Mouse (Mus musculus) inflammation-experienced regulatory T-cells (primary cell): Measurements from ENCODE around the gene Cwc25. TPM values are rescaled to one million over a fixed set of nuclear protein-coding genes. Genes with fewer than 3 reads are reported as not detected.

Experiments
- polyA plus RNA-seq, 2 experiments: library from polyadenylated mRNA; unstranded; fragments of 100-300 nt; shearing (Covaris generic); gene quantifications; one replicate each; pipeline ENCODE4 v1.2.1; 2017

Gene Cwc25
- 10 to 100 TPM; 26.5 to 31.5 TPM for polyA plus RNA-seq

GRCm38 (mm10) chr11:97766154-97766881 lies at the start of gene Cwc25:
TSS of gene Cwc25 (minus strand) at chr11:97766556.

GRCm38 (mm10) chr11:97798782-97799145 lies 32.4 kb upstream of the Cwc25 start, which contains the start of gene Lasp1:
TSS of gene Lasp1 (plus strand) at chr11:97799000.

GRCm38 (mm10) chr11:97781832-97782563 lies 15.6 kb upstream of the Cwc25 start, which contains the start of gene Rpl23:
TSS of gene Rpl23 (minus strand) at chr11:97782437.

GRCm38 (mm10) chr11:97775808-97776496 lies 9.6 kb upstream of the Cwc25 start, which contains the start of gene 1700001P01Rik:
TSS of gene 1700001P01Rik (minus strand) at chr11:97775918.

GRCm38 (mm10) chr11:97744063-97744717 lies 22.2 kb downstream of the Cwc25 start, which contains the start of gene Pip4k2b:
TSS of gene Pip4k2b (minus strand) at chr11:97744704.

GRCm38 (mm10) chr11:97703039-97703826 lies 63.1 kb downstream of the Cwc25 start, which contains the start of gene Psmb3:
TSS of gene Psmb3 (plus strand) at chr11:97703399.

GRCm38 (mm10) chr11:97700003-97700745 lies 66.2 kb downstream of the Cwc25 start, which contains the start of gene Pcgf2:
TSS of gene Pcgf2 (minus strand) at chr11:97700497.

Other genes with a start within 250 kb of the Cwc25 start
- gene Srcin1, start 190.4 kb downstream of the Cwc25 start, polyA plus RNA-seq = under 1 TPM; 0.02 to 0.53 TPM
- 10 to 100 TPM in 1 of 2 experiments, 1 to 10 TPM in 1; 6.1 to 11.7 TPM for gene Epop, start 136.9 kb downstream of the Cwc25 start, polyA plus RNA-seq
- 10 to 100 TPM; 10.0 to 13.1 TPM for gene Mllt6, start 103.1 kb downstream of the Cwc25 start, polyA plus RNA-seq
- 10 to 100 TPM; 66.8 to 70.0 TPM for gene Cisd3, start 80.7 kb downstream of the Cwc25 start, polyA plus RNA-seq
- 1 to 10 TPM; 2.3 to 2.8 TPM for gene Pcgf2, start 66.1 kb downstream of the Cwc25 start, polyA plus RNA-seq
- gene Psmb3, start 63.2 kb downstream of the Cwc25 start, polyA plus RNA-seq = 100 to 1,000 TPM; 383 to 412 TPM
- gene Pip4k2b, start 21.9 kb downstream of the Cwc25 start, polyA plus RNA-seq = 1 to 10 TPM; 2.4 to 2.9 TPM
- not detected for gene 1700001P01Rik, start 9.4 kb upstream of the Cwc25 start, polyA plus RNA-seq
- 100 to 1,000 TPM; 323 to 371 TPM for gene Rpl23, start 15.9 kb upstream of the Cwc25 start, polyA plus RNA-seq
- gene Lasp1, start 32.4 kb upstream of the Cwc25 start, polyA plus RNA-seq = 100 to 1,000 TPM; 175 to 203 TPM
- gene B230217C12Rik, start 74.2 kb upstream of the Cwc25 start, polyA plus RNA-seq = 1 to 10 TPM in 1 of 2 experiments, under 1 TPM in 1; 0.91 to 1.3 TPM
- 1 to 10 TPM in 1 of 2 experiments, under 1 TPM in 1; 0.76 to 1.6 TPM for gene Fbxo47, start 117.6 kb upstream of the Cwc25 start, polyA plus RNA-seq
- 1 to 10 TPM; 2.5 to 2.8 TPM for gene Plxdc1, start 219.9 kb upstream of the Cwc25 start, polyA plus RNA-seq
- 10 to 100 TPM; 61.8 to 75.6 TPM for gene Arl5c, start 229.6 kb upstream of the Cwc25 start, polyA plus RNA-seq